Mouse (Mus musculus) cerebellum, adult 2 months (tissue): ENCODE measurements around the gene Slc19a3.

Experiments used
- CTCF ChIP-seq: fragments of 200-500 bp; IDR thresholded peaks from 2 replicates; pipeline ENCODE4 v1.5.1; 2011; ENCODE audit warnings: low read depth, mild to moderate bottlenecking, control low read depth, low read length, moderate library complexity, borderline replicate concordance; ENCODE audit not compliant: insufficient read depth
- POLR2A ChIP-seq: fragments of 200-500 bp; IDR thresholded peaks from 2 replicates; pipeline ENCODE4 v1.6.1; 2011; ENCODE audit warnings: low read length, control low read depth, borderline replicate concordance; ENCODE audit not compliant: insufficient read depth

GRCm38 (mm10) chr1:82991062-82991461 lies 47.2 kb downstream of the Slc19a3 start:
- TF ChIP-seq CTCF, result no peak
- no peak for TF ChIP-seq POLR2A
